Mouse (Mus musculus) midbrain, embryonic 14.5 days (tissue): ENCODE results near the gene Pou6f1. TPM values are rescaled to one million over a fixed set of nuclear protein-coding genes. Genes with fewer than 3 reads are reported as not detected.
"Not testable (repeated sequence)": the region's sequence is repeated elsewhere in the genome, so short reads cannot be mapped to it uniquely, and the experiment has no call there.

Experiments used
- ATAC-seq: fragments of 200-750 bp; cut with Nextera tagmentation; 2 replicates; pipeline ENCODE4 v1.8.0; 2017; ENCODE audit warnings: moderate number of reproducible peaks, moderate library complexity; ENCODE audit not compliant: low FRiP score, low TSS enrichment
- DNase-seq: peaks from one replicate; pipeline ENCODE4 v3.0.0-alpha.2; 2015
- H3K27ac ChIP-seq: fragments of 300-500 bp; sonication (generic); replicated peaks from 2 replicates; pipeline ENCODE4 v1.5.1; 2014; ENCODE audit warnings: mild to moderate bottlenecking, low read depth, low read length, moderate library complexity
- H3K27me3 ChIP-seq: fragments of 300-500 bp; sonication (generic); 2 replicates; pipeline ENCODE4 v1.6.1; 2014; ENCODE audit warnings: low read length, control low read depth, mixed read lengths; ENCODE audit not compliant: control insufficient read depth, insufficient read depth
- H3K36me3 ChIP-seq: fragments of 300-500 bp; sonication (generic); 2 replicates; pipeline ENCODE4 v1.6.1; 2014; ENCODE audit warnings: low read length, control low read depth; ENCODE audit not compliant: control insufficient read depth, insufficient read depth
- H3K4me1 ChIP-seq: fragments of 300-500 bp; sonication (generic); 2 replicates; pipeline ENCODE4 v1.6.1; 2014; ENCODE audit warnings: mild to moderate bottlenecking, antibody characterized with exemption, low read length, control low read depth; ENCODE audit not compliant: control insufficient read depth, insufficient read depth
- H3K4me2 ChIP-seq: fragments of 300-500 bp; sonication (generic); 2 replicates; pipeline ENCODE4 v1.6.1; 2014; ENCODE audit warnings: mild to moderate bottlenecking, low read length, moderate library complexity
- H3K4me3 ChIP-seq: fragments of 300-500 bp; sonication (generic); replicated peaks from 2 replicates; pipeline ENCODE4 v1.5.1; 2014; ENCODE audit warnings: low read depth, low read length
- H3K9ac ChIP-seq: fragments of 300-500 bp; sonication (generic); replicated peaks from 2 replicates; pipeline ENCODE4 v1.6.1; 2014; ENCODE audit warnings: mild to moderate bottlenecking, low read length, moderate library complexity
- H3K9me3 ChIP-seq: fragments of 300-500 bp; sonication (generic); 2 replicates; pipeline ENCODE4 v1.6.1; 2016; ENCODE audit warnings: low read length, control low read depth, mixed read lengths; ENCODE audit not compliant: control insufficient read depth
- WGBS: fragments of 180-500 bp; shearing (Covaris S2); extraction: QIAGEN DNeasy Blood & Tissue Kit; methylation state at CpG from one replicate; pipeline ENCODE4 v1.1.7; 2014; 5-methylcytosine and 5-hydroxymethylcytosine counted together
- polyA plus RNA-seq: library from polyadenylated mRNA; unstranded; fragments of >200 nt; fragmentation: Nextera tagmentation; extraction: Ambion mirVana; gene quantifications from 2 replicates; pipeline ENCODE4 v1.2.1, GENCODE M21; 2014

Pou6f1 gene
- polyA plus RNA-seq, 1 experiment from 2014 or later: 47.3 TPM

GRCm38 (mm10) chr15:100627287-100627686, 27.5 kb upstream of the Pou6f1 start:
- Histone ChIP-seq H3K9ac (no peak overlapping the region), H3K27me3 (no peaks in the 10 kb centered on the region), H3K4me1 (no peaks in the 10 kb centered on the region), H3K36me3 (no peaks in the 10 kb centered on the region), H3K27ac (no peak overlapping the region), H3K9me3 (no peaks in the 10 kb centered on the region), H3K4me3 (no peak overlapping the region), H3K4me2 (no peak overlapping the region)
- DNase-seq: no peak
- WGBS: 22% methylated on average over 10 of the region's 10 CpGs
- ATAC-seq: no peak

DNA sequence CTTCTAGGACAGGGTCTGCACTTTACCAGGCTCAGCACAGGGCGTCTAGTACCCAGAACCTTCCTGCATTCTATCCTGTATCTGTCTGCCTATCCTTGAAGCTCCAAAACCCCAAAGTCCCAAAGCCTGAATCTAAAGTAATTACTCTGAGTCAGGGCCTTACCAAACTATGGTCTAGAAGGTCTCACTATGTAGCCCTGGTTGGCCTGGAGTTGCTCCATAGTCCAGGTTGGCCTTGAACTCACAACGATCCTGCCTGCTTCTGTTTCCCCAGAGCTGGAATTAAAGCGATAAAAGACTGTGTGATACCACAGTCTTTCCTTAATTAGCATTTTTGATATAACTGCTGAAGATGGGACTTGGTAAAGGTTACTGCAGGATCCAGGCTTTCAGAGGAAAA, 24.7 kb upstream of the Pou6f1 start:
- no peak for DNase-seq
- Histone ChIP-seq H3K4me2 (no peak overlapping the region), H3K9me3 (no peaks in the 10 kb centered on the region), H3K27me3 (no peaks in the 10 kb centered on the region), H3K36me3 (peaks cover 15% of the 10 kb centered on the region), H3K4me1 (no peaks in the 10 kb centered on the region), H3K9ac (no peak overlapping the region), H3K27ac (no peak overlapping the region), H3K4me3 (no peak overlapping the region)
- 86% methylated on average over 3 of the region's 3 CpGs for WGBS
- no peak for ATAC-seq

DNA sequence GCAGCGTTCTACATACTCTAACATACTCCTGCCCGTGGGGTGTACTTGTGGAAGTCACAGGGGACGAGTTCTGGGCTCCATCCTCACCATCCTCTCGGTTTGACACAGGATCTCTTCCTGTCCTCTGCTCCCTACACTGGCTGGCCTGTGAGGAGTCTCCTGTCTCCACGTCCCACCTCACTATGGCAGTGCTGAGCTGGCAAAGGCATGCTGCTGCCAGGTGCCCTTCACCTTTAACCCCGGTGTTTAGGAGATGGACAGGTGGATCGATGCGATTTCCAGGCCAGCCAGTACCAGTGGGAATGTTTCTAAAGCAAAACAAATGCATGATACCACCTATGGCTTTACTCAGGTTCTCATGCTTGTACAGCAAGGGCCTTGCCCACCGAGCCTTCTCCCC, 24.0 kb upstream of the Pou6f1 start:
- no peak overlapping the region for H3K27ac ChIP-seq
- no peaks in the 10 kb centered on the region for H3K27me3 ChIP-seq
- H3K9ac ChIP-seq: no peak overlapping the region
- 88% methylated on average over 9 of the region's 9 CpGs for WGBS
- DNase-seq: no peak
- ATAC-seq: no peak
- H3K9me3 ChIP-seq: no peaks in the 10 kb centered on the region
- H3K36me3 ChIP-seq: peaks cover 22% of the 10 kb centered on the region
- no peak overlapping the region for H3K4me2 ChIP-seq
- H3K4me3 ChIP-seq: no peak overlapping the region
- no peaks in the 10 kb centered on the region for H3K4me1 ChIP-seq

DNA sequence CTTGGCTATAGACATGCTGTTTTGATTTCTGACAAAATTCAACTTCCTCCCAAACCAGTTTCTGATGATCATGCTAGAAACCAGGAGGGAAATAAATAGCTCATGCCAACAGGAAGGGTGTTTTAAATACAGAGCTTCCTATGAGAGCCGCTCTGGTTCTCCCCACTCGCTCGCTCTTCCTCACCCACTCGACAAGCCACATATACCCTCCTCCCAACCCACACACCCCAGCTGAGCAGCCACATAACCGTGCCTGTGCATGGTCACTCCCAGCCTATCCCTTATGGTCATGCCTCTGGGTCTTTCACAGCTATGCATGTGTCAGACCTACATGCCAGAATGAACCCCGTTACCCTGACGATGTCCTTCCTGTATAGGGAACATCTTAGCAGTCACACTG, 22.4 kb upstream of the Pou6f1 start:
- DNase-seq: no peak
- 90% methylated on average over 7 of the region's 7 CpGs for WGBS

DNA sequence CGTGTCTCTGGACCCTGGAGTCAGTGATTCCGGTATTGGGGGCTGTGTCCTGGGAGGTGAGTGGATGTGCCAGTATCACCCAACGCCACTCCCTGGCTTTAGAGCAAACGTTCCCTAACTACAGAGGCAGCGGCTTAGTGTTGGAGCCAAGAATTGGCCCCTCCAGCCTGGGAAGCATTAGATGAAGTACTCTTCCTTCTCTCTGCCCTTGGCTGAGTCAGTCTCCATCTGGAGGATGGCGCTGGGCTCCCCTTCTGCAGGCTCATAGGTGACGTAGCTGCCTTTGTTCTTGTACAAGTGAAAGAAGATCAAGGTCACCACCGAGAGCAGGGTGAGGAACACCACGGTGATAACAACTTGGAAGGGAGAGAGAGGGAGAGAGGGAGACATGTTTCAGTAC, 21.9 kb upstream of the Pou6f1 start:
- not testable (repeated sequence) for H3K27me3 ChIP-seq, H3K9me3 ChIP-seq, ATAC-seq, H3K27ac ChIP-seq, H3K4me2 ChIP-seq, DNase-seq, H3K4me3 ChIP-seq, H3K4me1 ChIP-seq, H3K9ac ChIP-seq
- peaks cover 32% of the 10 kb centered on the region for H3K36me3 ChIP-seq
- 78% methylated on average over 9 of the region's 9 CpGs for WGBS

More for the DNA sequence above, 22.4 kb upstream of the Pou6f1 start:
- Histone ChIP-seq H3K27ac (no peak overlapping the region), H3K4me2 (no peak overlapping the region), H3K27me3 (no peaks in the 10 kb centered on the region), H3K9me3 (no peaks in the 10 kb centered on the region), H3K4me1 (no peaks in the 10 kb centered on the region), H3K4me3 (no peak overlapping the region), H3K9ac (no peak overlapping the region), H3K36me3 (peaks cover 32% of the 10 kb centered on the region)
- no peak for ATAC-seq

GRCm38 (mm10) chr15:100619200-100619599, 19.4 kb upstream of the Pou6f1 start:
- Histone ChIP-seq H3K4me1 (peaks cover 13% of the 10 kb centered on the region), H3K36me3 (peaks cover 32% of the 10 kb centered on the region), H3K4me3 (no peak overlapping the region), H3K9me3 (no peaks in the 10 kb centered on the region), H3K4me2 (no peak overlapping the region), H3K27ac (no peak overlapping the region), H3K9ac (no peak overlapping the region), H3K27me3 (no peaks in the 10 kb centered on the region)
- WGBS: 89% methylated on average over 7 of the region's 7 CpGs
- no peak for ATAC-seq
- no peak for DNase-seq

DNA sequence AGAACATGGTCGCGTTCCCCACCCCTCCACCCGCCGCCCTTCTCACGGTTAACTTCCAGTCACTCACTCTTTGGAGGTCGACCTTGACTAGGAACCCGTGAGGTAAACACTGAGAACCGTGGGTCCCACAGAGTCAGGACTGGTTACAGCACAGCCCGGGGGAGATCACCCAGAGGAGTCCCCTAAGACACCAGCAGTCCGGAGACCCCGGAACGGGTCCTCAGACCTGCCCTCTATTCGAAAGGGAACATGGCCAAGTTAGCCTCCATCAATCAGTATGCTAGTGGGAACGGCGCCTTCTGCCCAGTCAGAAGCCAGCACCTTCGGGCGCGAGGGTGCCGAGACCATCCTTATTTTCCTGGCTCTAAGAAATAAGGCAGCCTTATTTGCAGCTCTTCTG, 16.4 kb upstream of the Pou6f1 start:
- Histone ChIP-seq H3K9ac (peak overlapping the region; percentile 80), H3K4me1 (peaks cover 18% of the 10 kb centered on the region), H3K4me2 (peak overlapping the region; percentile 87), H3K9me3 (no peaks in the 10 kb centered on the region), H3K36me3 (peaks cover 32% of the 10 kb centered on the region), H3K27me3 (no peaks in the 10 kb centered on the region), H3K4me3 (peak overlapping the region; percentile 93), H3K27ac (peak overlapping the region; percentile 97)
- 1% methylated on average over 19 of the region's 19 CpGs for WGBS
- no peak for DNase-seq
- ATAC-seq: peak; percentile 15

DNA sequence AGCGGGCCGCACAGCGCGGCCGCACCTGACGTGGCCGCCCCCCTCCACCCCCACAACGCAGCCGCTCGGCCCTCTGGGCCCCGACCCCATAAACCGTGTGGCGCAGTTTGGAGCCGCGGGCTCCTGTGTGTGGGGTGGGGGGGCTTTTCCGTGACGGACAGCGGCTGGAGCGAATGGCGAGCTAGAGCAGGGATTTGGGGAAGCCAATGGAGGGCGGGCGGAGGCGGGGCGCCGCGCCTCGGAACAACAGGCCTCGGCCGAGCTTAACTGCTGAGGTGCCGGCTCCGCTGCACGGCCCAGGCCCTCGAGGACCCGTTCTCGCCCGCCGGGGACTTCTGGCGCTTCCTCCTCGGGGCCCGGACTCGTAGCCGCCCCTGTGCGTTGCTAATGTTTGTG, 16.0 kb upstream of the Pou6f1 start:
- H3K27me3 ChIP-seq: no peaks in the 10 kb centered on the region
- peak overlapping the region; percentile 87 for H3K4me2 ChIP-seq
- H3K4me3 ChIP-seq: peak overlapping the region; percentile 93
- DNase-seq (peak; percentile 96), ATAC-seq (peak; percentile 87)
- peak overlapping the region; percentile 80 for H3K9ac ChIP-seq
- peaks cover 30% of the 10 kb centered on the region for H3K36me3 ChIP-seq
- WGBS: 1% methylated on average over 43 of the region's 43 CpGs
- peaks cover 18% of the 10 kb centered on the region for H3K4me1 ChIP-seq
- peak overlapping the region; percentile 97 for H3K27ac ChIP-seq
- no peaks in the 10 kb centered on the region for H3K9me3 ChIP-seq

- peak; percentile 98 for DNase-seq
- no peaks in the 10 kb centered on the region for H3K27me3 ChIP-seq
- H3K36me3 ChIP-seq: peaks cover 24% of the 10 kb centered on the region
- peak within 1 kb of the TSS; percentile 80 for H3K9ac ChIP-seq
- H3K27ac ChIP-seq: peak within 1 kb of the TSS; percentile 97
- peak within 1 kb of the TSS; percentile 87 for H3K4me2 ChIP-seq
- no peaks in the 10 kb centered on the region for H3K9me3 ChIP-seq
- peak; percentile 90 for ATAC-seq
- 1% methylated on average over 88 of the region's 99 CpGs for WGBS
- peaks cover 18% of the 10 kb centered on the region for H3K4me1 ChIP-seq
- peak within 1 kb of the TSS; percentile 93 for H3K4me3 ChIP-seq
Measured at GRCm38 (mm10) chr15:100614996-100615824, 15.4 kb upstream of the Pou6f1 start, which contains the start of gene Dazap2. Gene Dazap2 (plus strand): TSS chr15:100615349.
